Mouse (Mus musculus) heart, adult 10 weeks (tissue): ENCODE results near the gene Prpf40b. TPM values are rescaled to one million over a fixed set of nuclear protein-coding genes. Genes with fewer than 3 reads are reported as not detected.

Source experiments
- polyA plus RNA-seq: library from polyadenylated mRNA; stranded (reverse); fragments of 350-450 nt; fragmentation: Illumina TruSeq; extraction: RNeasy Lipid Tissue Mini Kit (QIAGEN cat#74804); gene quantifications from one replicate; pipeline ENCODE4 v1.2.3, GENCODE M21; 2014; ENCODE audit warnings: low read depth, low replicate concordance

Prpf40b gene
- polyA plus RNA-seq: 37.3 TPM

DNA sequence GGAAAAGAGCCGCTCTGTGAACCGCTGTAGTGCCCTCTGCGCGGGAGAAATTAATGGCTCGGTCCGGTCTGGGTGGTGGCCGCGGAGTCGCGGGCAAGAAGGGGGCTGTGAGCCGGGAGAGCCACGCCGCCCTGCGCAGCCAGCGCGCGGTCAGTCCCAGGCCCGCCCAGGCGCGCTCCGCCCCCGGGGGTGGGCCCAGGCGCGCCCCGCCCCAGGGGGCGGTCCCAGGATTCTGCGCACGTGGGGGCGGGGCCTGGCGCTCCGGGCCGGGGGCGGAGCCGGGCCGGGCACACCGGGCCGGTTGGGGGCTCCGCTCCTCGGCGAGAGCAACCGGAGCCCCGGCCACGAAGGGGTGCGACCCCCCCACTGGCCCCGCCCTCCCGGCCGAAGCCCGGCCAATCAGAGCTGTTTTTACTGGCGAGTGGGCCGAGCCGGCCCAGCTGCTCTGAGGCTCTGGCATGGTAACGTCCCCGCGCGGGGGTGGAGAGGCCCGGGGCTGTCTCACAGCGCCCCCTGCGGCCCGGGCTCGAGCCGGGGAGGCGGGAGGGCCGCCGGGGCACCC is at the start of gene Prpf40b:
Prpf40b (plus strand) TSS at position 275 of the 562 bp plus-strand sequence.

GRCm38 (mm10) chr15:99251626-99252380 is 43.1 kb upstream of the Prpf40b start, which contains the start of gene Mcrs1:
Gene Mcrs1 (minus strand): TSS chr15:99251961.

GRCm38 (mm10) chr15:99295484-99295981 is 646 bp downstream of the Prpf40b start, which contains the start of gene Fam186b:
Gene Fam186b (minus strand): TSS chr15:99295888.

Other genes starting within 250 kb of the Prpf40b start
- 0.76 TPM for gene Prph, start 239.9 kb upstream of the Prpf40b start, polyA plus RNA-seq
- not detected for gene Troap, start 220.5 kb upstream of the Prpf40b start, polyA plus RNA-seq
- not detected for gene C1ql4, start 207.3 kb upstream of the Prpf40b start, polyA plus RNA-seq
- gene Dnajc22, start 201.9 kb upstream of the Prpf40b start, polyA plus RNA-seq: not detected
- gene Spats2, start 169.2 kb upstream of the Prpf40b start, polyA plus RNA-seq: 5.8 TPM
- 0.10 TPM for gene Kcnh3, start 70.2 kb upstream of the Prpf40b start, polyA plus RNA-seq
- gene Mcrs1, start 43.1 kb upstream of the Prpf40b start, polyA plus RNA-seq: 55.8 TPM
- not detected for gene Fam186b, start 801 bp downstream of the Prpf40b start, polyA plus RNA-seq
- 16.8 TPM for gene Fmnl3, start 75.4 kb downstream of the Prpf40b start, polyA plus RNA-seq
- gene Tmbim6, start 97.8 kb downstream of the Prpf40b start, polyA plus RNA-seq: 191 TPM
- gene Nckap5l, start 162.7 kb downstream of the Prpf40b start, polyA plus RNA-seq: 3.4 TPM
- 3.9 TPM for gene Bcdin3d, start 179.6 kb downstream of the Prpf40b start, polyA plus RNA-seq
- gene Faim2, start 233.1 kb downstream of the Prpf40b start, polyA plus RNA-seq: 0.31 TPM